Mouse (Mus musculus): ENCODE data around the gene Scnn1a.
A peak's percentile ranks its signal among the peaks of the same experiment; 100 is the strongest.

Gene Scnn1a

DNA sequence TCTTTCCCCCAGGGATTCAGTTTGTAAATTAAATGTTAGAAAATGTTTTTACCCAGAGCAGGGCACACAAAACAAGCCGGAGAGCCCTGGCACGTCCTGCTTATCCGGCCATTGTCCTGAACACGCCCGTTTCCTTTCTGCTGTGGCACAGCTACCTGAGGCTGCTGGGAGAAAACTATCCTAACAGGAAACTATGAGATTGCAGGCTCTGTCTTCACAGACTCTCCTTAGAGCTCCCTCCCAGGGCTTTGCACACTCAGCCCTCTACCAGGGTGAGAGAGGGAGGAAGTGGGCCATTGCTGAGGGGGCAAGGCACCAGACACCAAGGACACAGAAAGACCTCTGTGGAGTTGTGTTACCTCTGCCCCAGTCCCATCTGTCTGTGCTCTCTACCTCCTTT, 19.8 kb downstream of the Scnn1a start:
- DNase-seq (ENCODE audit: extremely low read depth, low read depth, low spot score) = no peak

GRCm38 (mm10) chr6:125342198-125342597, 21.7 kb downstream of the Scnn1a start:
- DNase-seq (ENCODE audit: extremely low read depth, low read depth, low spot score) = no peak

- no peak for DNase-seq (ENCODE audit: extremely low read depth, low read depth, low spot score)
Measured at GRCm38 (mm10) chr6:125344084-125344483, 23.6 kb downstream of the Scnn1a start.

GRCm38 (mm10) chr6:125344866-125345265, 24.4 kb downstream of the Scnn1a start:
- DNase-seq (ENCODE audit: extremely low read depth, low read depth, low spot score) = no peak

- DNase-seq (ENCODE audit: extremely low read depth, low read depth, low spot score) = no peak
Measured at GRCm38 (mm10) chr6:125345625-125346024, 25.2 kb downstream of the Scnn1a start.

- DNase-seq (ENCODE audit: extremely low read depth, low read depth, low spot score) = no peak
Measured at GRCm38 (mm10) chr6:125346029-125346428, 25.6 kb downstream of the Scnn1a start.

GRCm38 (mm10) chr6:125348721-125349574, 28.5 kb downstream of the Scnn1a start, which contains the start of gene Tnfrsf1a:
Tnfrsf1a (plus strand) TSS chr6:125349362.
- DNase-seq (ENCODE audit: extremely low read depth, low read depth, low spot score) = no peak

- no peak for DNase-seq (ENCODE audit: extremely low read depth, low read depth, low spot score)
Measured at GRCm38 (mm10) chr6:125349575-125350230, 29.2 kb downstream of the Scnn1a start.

DNA sequence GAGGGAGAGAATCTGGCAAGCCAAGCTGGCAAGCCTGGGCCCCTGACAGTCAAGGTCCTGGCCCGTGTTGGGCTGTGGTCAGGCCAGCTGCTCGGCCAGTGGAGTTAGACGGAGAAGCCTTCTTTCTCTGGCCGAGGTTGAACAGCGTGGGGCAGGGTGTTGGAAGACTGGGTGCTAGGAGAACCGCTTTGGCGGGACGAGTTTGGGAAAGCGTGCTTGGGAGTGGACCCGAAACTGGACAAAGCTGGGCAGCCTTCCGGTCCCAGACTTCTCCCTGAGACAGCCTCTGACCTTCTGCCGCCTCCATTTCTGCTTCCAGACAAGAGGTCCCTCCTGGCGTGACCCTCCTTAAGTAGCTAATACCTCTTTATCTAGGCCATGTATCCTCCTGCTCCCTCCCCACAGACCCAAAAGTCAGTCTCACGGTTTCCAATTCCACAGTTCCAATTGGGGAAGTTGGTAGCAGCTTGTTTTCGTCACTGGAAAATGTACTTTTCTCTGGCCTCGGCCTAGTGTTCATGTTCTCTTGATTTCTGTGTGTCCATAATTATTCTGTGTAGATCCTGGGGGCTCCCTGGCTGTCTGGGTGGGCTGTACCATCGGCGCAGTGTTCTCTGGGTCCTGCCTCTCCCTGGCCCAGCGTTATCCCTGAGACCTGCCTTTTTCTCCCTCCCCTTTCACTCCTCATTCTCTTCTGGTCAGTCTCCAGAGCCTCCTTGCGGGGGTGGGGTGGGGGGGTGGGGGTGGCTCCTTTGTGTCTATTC, 30.0 kb downstream of the Scnn1a start:
- no peak for DNase-seq (ENCODE audit: extremely low read depth, low read depth, low spot score)

DNA sequence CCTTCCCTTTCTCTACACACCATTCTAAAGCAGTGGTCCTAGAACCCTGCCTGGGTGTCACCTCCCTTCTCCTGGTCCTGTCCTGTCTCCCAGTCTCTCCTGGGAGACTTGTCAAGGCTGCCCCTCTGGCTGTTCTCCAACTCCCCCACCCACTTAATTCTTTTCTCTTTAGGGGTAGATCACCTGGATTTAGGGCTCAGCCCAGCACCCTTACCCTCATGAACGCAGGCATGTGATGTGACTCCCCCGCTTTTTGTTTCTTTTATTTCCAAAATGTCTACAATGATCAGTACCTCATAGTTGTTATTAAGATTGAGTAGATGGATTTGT, 30.5 kb downstream of the Scnn1a start:
- DNase-seq (ENCODE audit: extremely low read depth, low read depth, low spot score) = no peak

GRCm38 (mm10) chr6:125351368-125352045, 31.0 kb downstream of the Scnn1a start:
- peak; percentile 90 for DNase-seq (ENCODE audit: extremely low read depth, low read depth, low spot score)

DNA sequence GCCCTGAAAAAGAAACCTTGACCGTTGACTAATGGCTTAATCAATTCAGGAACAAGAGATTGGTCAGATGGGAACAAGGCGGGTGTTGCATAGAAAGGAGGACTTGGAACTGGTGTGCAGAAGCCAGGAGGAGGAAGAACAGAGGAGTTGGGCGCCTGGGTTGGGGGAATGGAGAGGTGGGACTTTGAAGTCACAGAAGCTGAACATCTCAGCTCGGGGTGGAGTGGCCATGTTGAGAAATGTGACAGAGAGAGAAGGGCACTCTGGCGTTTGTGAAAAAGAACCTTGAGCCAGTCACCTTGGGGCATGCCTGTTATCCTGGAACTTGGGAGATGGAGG, 31.6 kb downstream of the Scnn1a start:
- no peak for DNase-seq (ENCODE audit: extremely low read depth, low read depth, low spot score)

DNA sequence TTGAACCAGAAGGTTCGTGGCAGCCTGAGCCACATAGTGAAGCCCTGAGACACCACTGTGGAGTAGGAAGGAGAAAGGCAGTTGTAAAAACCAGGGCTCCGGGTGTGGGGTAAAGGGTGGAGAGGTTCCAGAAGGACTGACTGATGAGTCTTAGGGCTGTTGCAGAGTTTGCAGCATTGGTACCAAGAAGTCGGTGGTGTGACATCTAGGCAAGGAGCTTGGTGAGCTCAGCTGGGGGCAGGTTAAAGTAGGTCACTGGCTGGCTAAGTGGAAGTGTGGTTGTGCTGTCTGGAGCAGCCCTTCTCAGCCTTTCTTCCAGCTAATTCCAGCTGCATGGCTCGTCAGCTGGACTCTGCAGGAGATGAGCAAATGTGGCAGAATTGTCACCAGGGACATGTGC, 32.4 kb downstream of the Scnn1a start:
- no peak for DNase-seq (ENCODE audit: extremely low read depth, low read depth, low spot score)

DNA sequence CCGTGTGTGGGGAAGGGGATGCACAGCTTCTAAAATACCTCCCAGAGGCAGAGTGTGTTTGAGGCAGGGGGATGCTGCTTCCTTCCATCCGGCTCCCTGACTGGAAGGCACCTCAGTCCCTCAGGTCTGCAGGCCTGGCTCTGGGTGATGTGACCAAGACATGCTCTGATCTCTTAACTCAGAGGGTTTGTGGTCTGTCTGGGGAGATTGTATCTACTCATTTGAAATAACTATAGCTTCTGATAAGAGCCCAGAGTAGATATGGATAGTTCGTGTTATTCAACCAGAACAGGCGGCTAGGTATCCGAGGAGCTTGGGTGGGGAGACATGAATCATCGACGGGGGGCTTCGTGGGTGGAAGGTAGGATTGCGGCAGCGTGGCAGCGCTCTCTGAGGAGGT, 32.8 kb downstream of the Scnn1a start:
- no peak for DNase-seq (ENCODE audit: extremely low read depth, low read depth, low spot score)

- no peak for DNase-seq (ENCODE audit: extremely low read depth, low read depth, low spot score)
Measured at GRCm38 (mm10) chr6:125353655-125354054, 33.2 kb downstream of the Scnn1a start.

- DNase-seq (ENCODE audit: extremely low read depth, low read depth, low spot score) = no peak
Measured at GRCm38 (mm10) chr6:125354352-125355151, 34.1 kb downstream of the Scnn1a start.

DNA sequence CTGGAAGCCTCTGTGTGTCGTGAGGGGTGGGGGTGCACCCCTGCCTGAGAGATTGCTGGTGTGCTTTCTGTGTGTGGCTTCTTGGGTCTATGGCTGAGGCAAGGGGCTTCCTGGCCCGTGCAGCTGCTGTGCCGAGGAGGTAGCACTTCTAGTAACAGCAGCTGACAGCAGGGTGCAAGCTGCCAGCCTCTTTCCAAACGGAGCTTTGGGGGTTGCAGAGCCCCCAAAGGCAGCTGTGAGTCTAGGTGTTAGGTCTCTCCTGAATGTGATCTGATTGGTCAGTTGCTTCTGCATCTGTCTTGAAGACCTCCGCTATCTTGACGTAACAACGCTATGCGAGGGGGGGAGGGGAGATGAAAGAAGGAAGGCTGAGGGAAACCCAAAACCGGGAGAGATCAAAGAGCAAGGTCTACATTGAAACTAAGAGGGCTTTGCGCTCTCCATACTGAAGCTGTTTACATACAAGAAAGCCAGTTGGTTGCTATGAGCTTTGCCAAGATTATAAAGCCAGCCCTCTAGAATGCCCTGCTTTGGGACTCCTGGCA, 34.8 kb downstream of the Scnn1a start:
- no peak for DNase-seq (ENCODE audit: extremely low read depth, low read depth, low spot score)

DNA sequence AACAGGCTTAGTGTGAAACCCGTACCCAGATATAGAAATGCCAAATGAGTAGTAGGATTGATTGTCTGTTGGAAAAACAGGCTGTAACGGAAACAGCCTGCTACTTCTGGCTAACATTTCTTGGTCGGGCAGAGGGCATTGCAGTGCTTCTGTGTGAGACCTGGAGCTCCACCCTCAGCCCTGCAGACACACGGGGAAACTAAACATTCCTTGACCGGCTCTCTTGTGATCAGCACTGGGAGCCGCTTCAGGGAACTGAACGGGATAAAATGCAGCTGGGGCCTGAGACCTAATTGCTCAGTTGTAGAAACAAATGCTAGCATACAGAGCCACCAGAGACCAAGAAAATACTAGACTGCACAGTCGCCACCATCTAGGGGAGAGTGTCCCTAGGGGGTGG, 35.8 kb downstream of the Scnn1a start:
- DNase-seq (ENCODE audit: extremely low read depth, low read depth, low spot score) = no peak

- DNase-seq (ENCODE audit: extremely low read depth, low read depth, low spot score) = peak; percentile 95
Measured at GRCm38 (mm10) chr6:125357334-125357733, 36.9 kb downstream of the Scnn1a start.

- DNase-seq (ENCODE audit: extremely low read depth, low read depth, low spot score) = no peak
Measured at GRCm38 (mm10) chr6:125359999-125360398, 39.5 kb downstream of the Scnn1a start.
